Mouse (Mus musculus) brain, adult 2 months (tissue): ENCODE results near the gene Hjurp.
A peak's percentile ranks its signal among the peaks of the same experiment; 100 is the strongest.
"Not testable (repeated sequence)": the region's sequence is repeated elsewhere in the genome, so short reads cannot be mapped to it uniquely, and the experiment has no call there.

Source experiments
- DNase-seq: peaks from one replicate; pipeline ENCODE4 v3.0.0; 2011; ENCODE audit warnings: low read depth, low spot score

Gene Hjurp

GRCm38 (mm10) chr1:88240579-88240978, 36.9 kb downstream of the Hjurp start:
- DNase-seq = no peak

DNA sequence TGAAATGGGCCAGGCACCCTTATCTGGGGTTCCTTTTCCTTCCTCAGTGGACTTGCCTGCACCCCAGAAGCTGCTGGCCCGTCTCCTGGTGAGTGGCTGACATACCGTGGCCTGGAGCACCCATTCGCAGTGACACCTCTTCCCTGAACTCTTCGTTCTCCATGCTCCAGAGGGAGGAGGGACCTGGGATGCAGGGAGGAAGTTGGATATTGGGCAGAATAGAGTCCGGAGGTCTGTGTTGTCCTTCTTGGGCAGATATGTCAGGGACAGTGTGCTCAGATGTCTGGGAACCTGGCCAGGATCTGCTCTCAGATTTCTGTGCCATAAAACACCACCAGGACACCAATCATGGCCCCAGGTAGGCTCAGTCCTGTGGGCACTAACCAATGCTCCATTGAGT, 37.4 kb downstream of the Hjurp start:
- DNase-seq = no peak

GRCm38 (mm10) chr1:88238771-88239170, 38.7 kb downstream of the Hjurp start:
- no peak for DNase-seq

DNA sequence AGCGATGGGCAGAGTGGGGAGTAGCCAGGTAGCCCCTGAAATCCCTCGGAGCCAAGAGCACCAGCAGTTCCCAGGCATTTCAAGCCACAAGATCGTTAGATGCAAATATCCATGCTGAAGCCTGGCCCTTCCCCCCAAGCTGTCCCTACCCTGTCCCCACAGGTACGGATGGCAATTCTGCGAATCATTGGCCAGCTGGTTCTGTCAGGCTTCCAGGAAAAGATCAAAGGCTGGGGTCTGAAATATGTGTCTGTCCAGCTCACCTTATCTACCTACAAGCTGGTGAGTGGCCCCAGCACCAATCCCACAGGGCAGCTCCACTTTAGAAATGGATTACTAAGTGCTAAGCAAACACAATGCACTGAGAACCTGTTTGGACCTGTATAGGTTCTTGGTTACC, 40.1 kb downstream of the Hjurp start:
- DNase-seq = no peak

DNA sequence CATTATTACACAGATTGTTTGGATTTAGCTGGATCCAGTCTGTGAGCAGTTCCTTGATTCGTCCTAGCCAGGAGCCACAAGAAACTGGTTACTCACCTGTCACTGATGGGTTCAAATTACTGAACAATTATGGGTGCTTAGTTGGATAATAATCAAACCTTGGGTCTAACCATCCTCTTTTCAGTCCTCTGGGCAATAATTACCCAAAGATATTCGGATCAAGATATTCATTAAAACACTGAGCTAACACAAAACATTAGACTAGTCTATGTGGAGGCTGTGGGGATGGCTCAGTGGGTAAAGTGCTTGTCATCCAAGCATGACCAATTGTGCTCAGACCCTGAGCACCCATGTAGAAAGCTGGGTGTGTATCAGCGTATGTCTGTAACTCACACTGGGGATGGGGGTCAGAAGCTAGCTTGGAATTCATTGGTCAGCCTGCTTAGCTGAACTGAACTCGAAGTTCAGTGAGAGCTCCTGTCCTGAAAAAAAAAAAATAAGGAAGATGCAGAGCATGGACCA, 41.5 kb downstream of the Hjurp start:
- no peak for DNase-seq

DNA sequence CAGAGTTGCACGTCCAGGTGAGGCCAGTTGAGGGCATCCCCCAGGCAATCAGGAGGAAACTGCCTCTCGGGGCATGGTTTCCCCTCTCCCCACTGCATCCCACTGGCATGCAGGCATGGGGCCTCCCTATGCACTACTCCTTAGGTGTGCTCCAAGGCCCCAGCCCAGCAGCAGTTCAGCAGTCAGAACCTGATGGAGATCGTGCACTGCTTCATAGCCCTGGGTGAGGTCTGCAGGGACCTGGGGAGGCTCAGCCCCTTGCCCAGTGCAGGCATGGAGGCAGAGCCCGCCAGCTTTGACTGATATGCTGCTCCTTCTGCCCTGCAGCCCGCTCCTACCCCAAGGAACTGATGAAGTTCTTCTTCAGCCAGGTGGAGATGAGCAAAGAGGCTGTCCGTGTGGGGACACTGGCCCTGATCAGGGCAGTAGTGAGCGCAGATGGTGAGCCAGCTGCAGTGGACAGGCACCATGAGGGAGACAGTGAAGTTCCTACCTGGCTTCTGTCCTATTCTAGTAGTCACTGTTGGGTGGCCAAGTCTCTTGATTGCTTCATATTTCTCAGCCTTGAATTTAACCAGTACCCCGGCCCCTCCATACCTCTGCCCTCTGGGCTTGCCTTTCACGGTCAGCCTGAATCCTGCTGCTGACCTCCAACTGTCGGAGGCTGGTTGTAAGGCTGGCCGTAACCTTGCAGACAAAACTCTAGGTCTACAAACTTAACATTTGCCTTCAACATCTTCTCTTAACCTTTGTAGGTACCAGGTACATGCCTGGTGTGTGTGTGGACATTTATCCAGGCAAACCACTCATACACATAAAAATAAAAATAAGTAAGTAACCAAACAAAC, 42.2 kb downstream of the Hjurp start:
- no peak for DNase-seq

DNA sequence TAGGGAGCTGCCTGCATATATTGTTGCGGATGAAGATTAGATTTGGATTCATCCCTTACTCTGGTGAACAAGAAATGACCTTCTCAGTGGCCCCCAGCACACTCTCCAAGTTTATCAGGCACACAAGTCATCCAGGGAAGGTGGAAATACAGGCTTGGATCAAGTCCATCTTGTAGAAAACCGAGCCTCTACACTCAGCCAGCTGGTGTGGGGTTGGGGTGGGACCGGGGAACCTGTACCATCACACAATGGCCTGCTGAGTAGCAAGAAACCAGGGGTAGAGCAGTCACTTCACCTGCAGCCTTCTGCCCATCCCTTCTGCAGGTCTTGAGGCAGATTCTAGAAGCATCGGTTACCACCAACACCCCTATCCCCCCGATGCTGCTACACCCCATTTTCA, 42.8 kb downstream of the Hjurp start:
- no peak for DNase-seq

- no peak for DNase-seq
These were observed 43.2 kb downstream of the Hjurp start for GRCm38 (mm10) chr1:88234248-88234610.

- no peak for DNase-seq
These were observed 43.8 kb downstream of the Hjurp start for GRCm38 (mm10) chr1:88233421-88234247.

DNA sequence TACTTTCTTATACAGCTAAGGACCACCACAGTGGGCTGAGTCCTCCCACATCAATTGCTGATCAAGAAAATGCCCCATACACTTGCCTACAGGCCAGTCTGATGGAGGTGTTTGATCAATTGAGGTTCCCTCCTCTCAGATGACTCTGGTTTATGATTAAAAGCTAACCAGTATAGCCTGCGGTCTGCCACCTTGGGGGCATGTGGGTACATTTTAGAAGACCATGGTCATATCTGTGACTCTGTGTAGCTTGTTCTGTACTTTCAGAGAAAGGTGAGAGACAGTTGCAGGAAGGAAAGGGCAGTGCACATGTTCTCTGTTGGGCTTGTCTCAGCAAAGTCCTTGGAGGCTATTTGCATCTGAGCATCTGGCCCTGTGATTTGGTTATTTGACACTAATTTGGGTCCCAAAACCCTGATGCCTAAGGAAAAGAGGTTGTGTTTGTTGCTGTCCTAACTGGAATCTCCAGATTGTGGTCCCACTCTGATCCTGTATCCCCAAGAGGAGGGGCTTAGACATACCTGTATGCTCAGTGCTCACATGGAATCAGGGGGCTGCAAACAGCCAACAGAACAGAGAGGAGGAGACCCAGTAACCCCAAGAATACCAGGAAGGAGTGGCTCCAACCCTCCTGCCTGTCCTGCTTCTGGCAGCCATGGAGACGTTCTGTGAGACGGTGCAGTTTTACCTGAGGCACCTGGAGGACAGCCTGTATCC, 44.6 kb downstream of the Hjurp start:
- no peak for DNase-seq

- DNase-seq = no peak
These were observed 45.5 kb downstream of the Hjurp start for GRCm38 (mm10) chr1:88231803-88232499.

DNA sequence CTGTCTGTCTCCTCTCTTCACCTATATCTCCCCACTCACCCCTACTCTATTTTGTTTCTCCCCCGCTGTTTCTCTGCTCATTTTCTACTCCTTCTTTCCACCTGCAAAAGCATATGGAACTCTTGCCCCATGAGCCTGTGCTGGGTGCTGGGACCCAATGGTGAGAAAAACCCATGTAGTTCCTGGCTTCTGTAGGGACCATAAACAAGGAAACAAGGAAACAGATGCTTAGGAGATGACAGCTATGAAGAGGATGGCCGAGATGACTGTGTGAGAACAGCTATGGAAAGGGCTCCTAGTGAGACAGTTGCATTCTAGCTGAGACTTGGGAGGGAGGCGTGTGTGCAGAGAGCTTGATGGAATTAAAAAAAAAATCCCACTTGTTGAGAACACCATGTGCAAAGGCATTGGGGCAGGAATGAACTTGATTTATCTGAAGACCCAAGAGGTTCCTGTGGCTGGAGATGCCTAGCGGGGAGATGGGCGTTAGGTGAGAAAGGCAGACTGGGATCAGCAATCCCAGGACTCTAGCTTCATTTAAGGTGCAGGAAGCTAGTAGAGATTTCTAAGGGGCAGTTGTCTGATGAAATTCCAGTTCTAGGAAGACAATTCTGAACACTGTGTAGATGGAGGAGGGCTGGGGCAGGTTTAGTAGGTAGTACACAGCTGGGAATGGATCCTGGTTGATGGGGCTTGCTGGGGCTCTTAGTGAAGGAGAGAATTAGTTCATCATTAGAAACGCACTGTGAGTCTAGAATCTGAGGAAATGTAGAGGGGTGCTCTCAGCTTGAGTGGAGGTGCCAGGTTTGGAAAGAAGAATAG, 46.2 kb downstream of the Hjurp start:
- no peak for DNase-seq

DNA sequence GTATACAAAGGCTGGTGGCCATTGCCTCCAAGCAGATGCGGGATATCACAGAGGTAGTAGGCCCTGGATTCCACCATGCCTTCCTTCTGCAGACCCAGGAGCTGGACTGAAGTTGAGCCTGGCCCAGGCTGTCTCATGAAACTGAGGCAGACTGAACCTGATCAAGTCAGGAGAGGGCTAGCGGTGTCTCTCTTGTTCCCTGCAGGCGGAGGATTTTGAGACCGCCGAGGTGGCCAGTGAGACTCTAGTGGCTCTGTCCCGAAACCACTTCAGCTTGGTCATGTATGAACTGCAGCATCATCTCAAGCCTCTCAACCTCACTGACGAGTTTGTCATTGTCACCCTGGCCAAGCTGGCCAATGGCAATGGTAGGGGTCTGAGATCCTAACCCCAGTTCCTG, 47.0 kb downstream of the Hjurp start:
- DNase-seq = no peak

DNA sequence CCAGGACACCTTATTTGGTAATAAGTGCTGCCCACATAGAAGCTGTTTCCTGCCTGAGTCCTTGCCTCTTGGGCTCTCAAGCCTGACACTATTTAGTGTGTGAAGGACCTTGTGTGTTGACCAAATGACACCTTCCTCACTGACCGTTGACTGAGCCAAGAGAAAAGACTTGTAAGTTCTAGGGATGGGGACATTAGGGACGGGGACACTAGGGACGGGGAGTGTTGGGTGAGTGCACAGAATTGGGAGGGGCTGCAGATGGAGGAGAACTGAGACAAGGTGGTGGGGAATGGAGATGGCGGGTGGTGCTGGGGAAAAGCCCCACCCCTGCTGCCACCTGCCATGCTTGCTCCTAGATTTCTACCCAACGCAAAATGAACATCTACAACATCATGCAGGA, 47.4 kb downstream of the Hjurp start:
- no peak for DNase-seq

DNA sequence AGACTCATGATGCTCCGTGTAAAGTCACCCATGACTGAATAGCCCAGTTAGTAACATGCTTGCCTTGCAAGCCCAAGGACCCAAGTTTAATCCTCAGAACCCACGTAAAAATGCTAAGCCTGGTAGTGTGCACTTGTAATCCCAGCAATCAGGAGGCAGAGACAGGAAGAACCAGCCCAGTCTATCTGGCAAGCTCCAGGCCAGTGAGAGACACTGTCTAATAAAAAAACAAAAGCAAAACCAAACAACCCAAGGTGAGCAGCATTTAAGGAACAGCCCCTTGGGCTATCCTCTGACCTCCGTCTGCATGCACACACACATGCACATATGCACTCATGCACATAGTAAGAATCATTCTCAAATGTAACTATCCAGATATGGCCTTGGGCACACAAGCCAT, 47.9 kb downstream of the Hjurp start:
- no peak for DNase-seq

DNA sequence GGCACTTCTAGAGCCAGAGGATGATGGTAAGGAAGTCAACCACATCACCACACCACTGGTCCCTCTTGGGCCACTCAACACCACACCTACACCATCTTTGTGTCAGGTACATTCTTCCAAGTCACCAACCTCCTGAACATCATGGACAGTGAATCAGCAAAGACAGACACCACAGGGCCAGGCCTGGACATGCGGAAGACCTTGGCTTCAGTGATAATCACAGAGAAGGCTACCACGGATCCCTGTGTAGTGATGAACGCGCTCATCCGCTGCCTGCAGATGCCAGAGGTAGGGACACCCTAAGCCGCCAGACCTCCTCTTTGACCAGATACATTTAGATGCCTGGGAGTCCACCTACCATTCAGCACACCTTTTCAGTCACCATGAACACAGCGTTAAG, 49.3 kb downstream of the Hjurp start:
- no peak for DNase-seq

DNA sequence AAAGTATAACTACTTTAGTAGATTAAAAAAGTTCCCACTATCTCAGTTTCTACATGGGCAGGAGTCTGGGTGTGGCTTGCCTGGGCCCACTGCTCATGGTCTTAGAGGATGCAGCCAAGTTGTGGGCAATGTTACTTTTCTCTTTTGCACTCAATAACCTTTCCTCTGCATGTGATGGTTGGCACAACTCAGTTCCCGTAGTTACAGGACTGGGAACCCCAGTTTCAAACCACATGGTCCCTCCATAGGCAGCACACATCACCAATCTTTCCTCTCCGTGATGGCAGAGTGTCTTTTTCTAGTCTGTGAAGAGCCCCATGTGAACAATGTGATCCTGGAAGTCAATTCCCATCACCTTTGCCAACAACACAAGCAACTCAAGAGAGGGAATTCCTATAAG, 50.0 kb downstream of the Hjurp start:
- no peak for DNase-seq

DNA sequence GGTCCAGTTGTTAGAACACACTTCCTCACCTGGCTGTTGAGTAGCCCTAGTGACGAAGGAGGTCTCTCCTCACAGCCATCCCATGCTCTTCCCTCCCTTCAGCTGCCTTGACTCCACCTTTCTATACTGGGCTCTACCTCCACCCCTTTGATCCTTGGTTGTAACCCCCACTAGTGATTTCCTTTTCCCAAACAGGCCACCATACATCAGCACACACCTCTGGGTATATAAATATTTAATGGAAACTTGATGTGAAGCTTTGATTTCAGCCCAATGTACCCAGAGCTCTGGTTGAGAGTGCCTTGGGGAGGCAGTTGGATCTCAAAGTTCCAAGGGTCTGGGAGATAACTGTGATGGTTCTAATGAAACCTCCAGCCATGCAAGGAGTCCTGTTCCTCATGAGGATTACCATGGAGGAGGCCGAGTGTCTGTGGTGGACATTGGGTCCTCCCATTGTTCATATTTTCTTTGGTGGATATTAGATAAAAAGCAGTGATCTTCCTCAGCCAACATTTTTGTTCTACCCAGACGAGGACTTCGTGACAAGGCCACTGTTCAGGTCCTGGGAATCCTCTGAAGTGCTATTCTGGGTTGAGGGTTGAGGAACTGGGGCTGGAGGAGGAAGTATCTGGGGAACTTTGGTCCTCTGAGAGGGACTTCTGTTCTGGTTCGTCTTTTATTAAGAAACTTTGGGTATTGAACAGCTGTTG, 50.6 kb downstream of the Hjurp start, which contains the start of gene Mroh2a:
Mroh2a (plus strand) TSS at position 317 of the 710 bp plus-strand sequence.
- DNase-seq = peak; percentile 40

GRCm38 (mm10) chr1:88225741-88226140, 51.7 kb downstream of the Hjurp start:
- DNase-seq = no peak

GRCm38 (mm10) chr1:88225301-88225700, 52.1 kb downstream of the Hjurp start:
- not testable (repeated sequence) for DNase-seq
